Mouse (Mus musculus) myocyte (in vitro differentiated cells): ENCODE measurements around the gene Tekt2. TPM values are rescaled to one million over a fixed set of nuclear protein-coding genes. Genes with fewer than 3 reads are reported as not detected.
A peak's percentile ranks its signal among the peaks of the same experiment; 100 is the strongest.

ENCODE experiments used
- H3K27me3 ChIP-seq: one replicate; pipeline ENCODE4 v1.6.1; 2011; ENCODE audit not compliant: control insufficient read depth, insufficient read depth, insufficient read length
- H3K36me3 ChIP-seq: one replicate; pipeline ENCODE4 v1.6.1; 2011; ENCODE audit not compliant: control insufficient read depth, insufficient read depth
- H3K4me2 ChIP-seq: one replicate; pipeline ENCODE4 v1.6.1; 2011; ENCODE audit warnings: low read depth, control low read depth
- H3K4me3 ChIP-seq: one replicate; pipeline ENCODE4 v1.5.1; 2011; ENCODE audit warnings: mild to moderate bottlenecking, control low read depth, moderate library complexity
- H3K79me2 ChIP-seq: one replicate; pipeline ENCODE4 v1.6.1; 2011; ENCODE audit not compliant: control insufficient read depth, insufficient read depth
- H3ac ChIP-seq: one replicate; pipeline ENCODE4 v1.6.1; 2011; ENCODE audit not compliant: control insufficient read depth, insufficient read length
- CEBPB ChIP-seq: IDR thresholded peaks from 2 replicates; pipeline ENCODE4 v1.6.1; 2011; ENCODE audit warnings: mild to moderate bottlenecking, moderate library complexity; ENCODE audit not compliant: poor library complexity, insufficient read depth, severe bottlenecking
- E2F4 ChIP-seq: IDR thresholded peaks from one replicate; pipeline ENCODE4 v1.6.1; 2011; ENCODE audit warnings: mild to moderate bottlenecking, control low read depth, moderate library complexity; ENCODE audit not compliant: insufficient read depth
- MAX ChIP-seq: IDR thresholded peaks from one replicate; pipeline ENCODE4 v1.6.1; 2011; ENCODE audit warnings: low read depth, mild to moderate bottlenecking, control low read depth
- MYOD1 ChIP-seq, 3 experiments: IDR thresholded peaks; one replicate each; pipeline ENCODE4 v1.6.1; 2011; ENCODE audit warnings: control low read depth in 2 of 3, low read depth in 2 of 3, mild to moderate bottlenecking in 2 of 3, moderate library complexity in 1 of 3; ENCODE audit not compliant: insufficient read length in 2 of 3, control insufficient read depth in 1 of 3
- MYOG ChIP-seq, 3 experiments: IDR thresholded peaks; one replicate each; pipeline ENCODE4 v1.6.1; 2011; ENCODE audit warnings: control low read depth in 2 of 3, low read depth in 2 of 3, mild to moderate bottlenecking in 2 of 3; ENCODE audit not compliant: insufficient read length in 2 of 3, control insufficient read depth in 1 of 3, insufficient read depth in 1 of 3
- POLR2A ChIP-seq: IDR thresholded peaks from one replicate; pipeline ENCODE4 v1.6.1; 2011; ENCODE audit warnings: low read depth, mild to moderate bottlenecking, control low read depth, moderate library complexity; ENCODE audit not compliant: insufficient read length
- POLR2AphosphoS2 ChIP-seq: IDR thresholded peaks from one replicate; pipeline ENCODE4 v1.6.1; 2011; ENCODE audit warnings: low read depth, control low read depth; ENCODE audit not compliant: insufficient read length
- REST ChIP-seq: IDR thresholded peaks from one replicate; pipeline ENCODE4 v1.6.1; 2011; ENCODE audit warnings: mild to moderate bottlenecking, control low read depth, moderate library complexity; ENCODE audit not compliant: insufficient read depth, insufficient read length
- SRF ChIP-seq: IDR thresholded peaks from one replicate; pipeline ENCODE4 v1.6.1; 2011; ENCODE audit warnings: low read depth; ENCODE audit not compliant: control insufficient read depth, insufficient read length
- TCF12 ChIP-seq: IDR thresholded peaks from one replicate; pipeline ENCODE4 v1.6.1; 2011; ENCODE audit warnings: mild to moderate bottlenecking, control low read depth; ENCODE audit not compliant: poor library complexity, insufficient read depth, severe bottlenecking
- TCF3 ChIP-seq: IDR thresholded peaks from one replicate; pipeline ENCODE4 v1.6.1; 2011; ENCODE audit warnings: low read depth, control low read depth; ENCODE audit not compliant: insufficient read length
- USF1 ChIP-seq: IDR thresholded peaks from one replicate; pipeline ENCODE4 v1.6.1; 2011; ENCODE audit warnings: low read depth, mild to moderate bottlenecking, control low read depth, moderate library complexity
- polyA plus RNA-seq: library from polyadenylated mRNA; unstranded; fragments of >200 nt; fragmentation: generic; extraction: Trizol; gene quantifications from one replicate; pipeline ENCODE4 v1.2.1, GENCODE M21; 2012; ENCODE audit warnings: missing spikeins

The Tekt2 gene
- polyA plus RNA-seq, 1 experiment: 0.49 TPM

DNA sequence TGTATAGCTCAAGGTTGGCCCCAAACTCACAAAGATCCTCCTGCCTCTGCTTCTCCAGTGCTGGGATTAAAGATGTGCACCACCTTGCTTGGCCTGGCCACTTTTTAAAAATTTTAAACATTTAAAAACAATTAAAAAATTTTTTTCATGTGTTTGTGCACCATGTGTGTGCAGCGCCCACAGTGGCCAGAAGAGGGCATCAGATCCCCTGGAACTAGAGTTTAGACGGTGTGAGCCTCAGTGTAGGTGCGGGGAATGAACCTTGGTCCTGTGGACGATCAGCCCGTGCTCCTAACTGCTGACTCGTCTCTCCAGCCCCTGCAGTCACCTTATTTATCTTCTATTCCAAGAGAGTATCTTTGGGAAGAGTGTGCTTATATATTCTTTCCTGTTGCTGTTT, 19.4 kb downstream of the Tekt2 start:
- Histone ChIP-seq H3K79me2 (no peaks in the 10 kb centered on the region), H3K27me3 (no peaks in the 10 kb centered on the region), H3ac (no peak overlapping the region), H3K36me3 (no peaks in the 10 kb centered on the region), H3K4me3 (no peak overlapping the region), H3K4me2 (no peak overlapping the region)
- TF ChIP-seq POLR2AphosphoS2 (no peak), TCF3 (no peak), CEBPB (no peak), MYOG (IDR thresholded peaks at IDR 0.05; ENCODE audit: control insufficient read depth in 1 of 3, insufficient read depth in 1 of 3, insufficient read length in 2 of 3, low read depth in 2 of 3) (no peak), POLR2A (no peak), SRF (no peak), TCF12 (no peak), E2F4 (no peak), MYOD1 (IDR thresholded peaks at IDR 0.05; ENCODE audit: control insufficient read depth in 1 of 3, insufficient read length in 2 of 3, low read depth in 2 of 3) (no peak), REST (no peak), USF1 (no peak)

DNA sequence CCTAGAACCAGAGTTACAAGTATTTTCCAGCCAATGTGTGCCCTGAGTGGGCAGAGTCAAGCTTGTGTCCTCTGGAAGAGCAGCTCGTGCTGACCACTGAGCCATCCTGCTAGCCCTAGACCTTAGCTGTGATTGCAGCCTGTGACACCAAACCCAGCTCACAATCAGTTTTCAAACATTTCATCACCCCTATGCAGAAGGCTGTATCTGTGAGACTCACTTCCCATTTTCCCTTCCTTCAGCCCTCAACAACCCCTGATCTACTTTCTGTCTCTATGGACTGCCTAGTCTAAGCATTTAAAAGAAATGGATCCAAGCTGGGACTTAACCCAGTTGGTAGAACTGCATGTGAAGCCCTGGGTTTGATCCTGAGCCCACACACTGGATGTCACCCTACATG, 20.1 kb downstream of the Tekt2 start:
- H3K4me3 ChIP-seq: no peak overlapping the region
- H3K27me3 ChIP-seq: no peaks in the 10 kb centered on the region
- H3ac ChIP-seq: no peak overlapping the region
- H3K79me2 ChIP-seq: no peaks in the 10 kb centered on the region
- no peaks in the 10 kb centered on the region for H3K36me3 ChIP-seq
- TF ChIP-seq MYOG (IDR thresholded peaks at IDR 0.05; ENCODE audit: control insufficient read depth in 1 of 3, insufficient read depth in 1 of 3, insufficient read length in 2 of 3, low read depth in 2 of 3) (no peak), USF1 (no peak), REST (no peak), TCF3 (no peak), E2F4 (no peak), SRF (no peak), CEBPB (no peak), POLR2A (no peak)
- H3K4me2 ChIP-seq: no peak overlapping the region

GRCm38 (mm10) chr4:126303877-126304276, 21.6 kb downstream of the Tekt2 start:
- Histone ChIP-seq H3K79me2 (no peaks in the 10 kb centered on the region), H3K4me3 (no peak overlapping the region), H3ac (no peak overlapping the region), H3K4me2 (no peak overlapping the region), H3K27me3 (no peaks in the 10 kb centered on the region), H3K36me3 (no peaks in the 10 kb centered on the region)
- TF ChIP-seq TCF12: no peak
- TF ChIP-seq MYOD1 (IDR thresholded peaks at IDR 0.05; ENCODE audit: control insufficient read depth in 1 of 3, insufficient read length in 2 of 3, low read depth in 2 of 3): no peak
- TF ChIP-seq CEBPB: no peak

- no peaks in the 10 kb centered on the region for H3K27me3 ChIP-seq
- no peak overlapping the region for H3ac ChIP-seq
- no peak overlapping the region for H3K4me3 ChIP-seq
- no peaks in the 10 kb centered on the region for H3K79me2 ChIP-seq
- peak overlapping the region; percentile 78 for H3K4me2 ChIP-seq
- TF ChIP-seq MYOG (IDR thresholded peaks at IDR 0.05; ENCODE audit: control insufficient read depth in 1 of 3, insufficient read depth in 1 of 3, insufficient read length in 2 of 3, low read depth in 2 of 3) (no peak), CEBPB (no peak), REST (no peak), POLR2AphosphoS2 (no peak), MAX (no peak), MYOD1 (IDR thresholded peaks at IDR 0.05; ENCODE audit: control insufficient read depth in 1 of 3, insufficient read length in 2 of 3, low read depth in 2 of 3) (no peak), USF1 (no peak)
- H3K36me3 ChIP-seq: no peaks in the 10 kb centered on the region
Observed at GRCm38 (mm10) chr4:126301584-126302309, 23.7 kb downstream of the Tekt2 start.

DNA sequence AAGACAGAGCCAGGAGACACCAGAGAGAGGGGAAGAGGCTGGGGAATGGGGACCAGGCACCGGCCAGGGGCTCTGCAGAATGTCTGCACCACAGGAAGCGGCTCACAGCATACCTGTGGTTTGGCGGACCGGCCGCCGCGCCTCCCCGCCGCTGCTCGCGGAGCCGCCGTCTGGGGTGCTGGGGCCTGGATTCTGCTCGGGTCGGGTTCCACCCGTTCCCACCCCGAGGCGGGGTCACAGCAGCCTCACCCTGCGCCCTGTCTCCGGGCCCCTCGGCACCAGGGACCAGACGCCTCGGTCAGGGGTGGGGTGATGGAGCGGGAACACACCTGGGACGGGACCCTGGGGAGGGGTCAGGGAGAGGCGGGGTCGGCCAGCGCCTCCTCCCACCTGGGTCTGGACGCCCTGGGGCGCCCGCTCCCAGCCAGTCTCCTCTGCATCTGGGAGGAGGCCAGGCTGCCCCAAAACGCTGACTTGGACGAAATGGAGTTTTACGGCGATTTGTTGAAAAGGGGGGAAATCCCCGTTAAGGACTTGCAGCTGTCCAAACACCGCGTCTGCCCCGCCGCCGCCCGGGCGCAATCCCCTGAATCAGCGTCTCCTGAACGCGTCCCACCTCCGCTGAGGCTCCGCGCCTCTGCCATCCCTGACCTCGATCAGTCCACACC, 24.4 kb downstream of the Tekt2 start:
- TF ChIP-seq SRF: no peak
- peak; percentile 4 for TF ChIP-seq TCF3
- TF ChIP-seq MYOD1 (IDR thresholded peaks at IDR 0.05; ENCODE audit: control insufficient read depth in 1 of 3, insufficient read length in 2 of 3, low read depth in 2 of 3): peak in 2 of 3 experiments; percentile 62 to 75
- TF ChIP-seq MYOG (IDR thresholded peaks at IDR 0.05; ENCODE audit: control insufficient read depth in 1 of 3, insufficient read depth in 1 of 3, insufficient read length in 2 of 3, low read depth in 2 of 3): peak in 2 of 3 experiments; percentile 36 to 62
- Histone ChIP-seq H3K79me2 (no peaks in the 10 kb centered on the region), H3K4me3 (no peak overlapping the region), H3K4me2 (peak overlapping the region; percentile 78), H3K36me3 (no peaks in the 10 kb centered on the region), H3ac (no peak overlapping the region), H3K27me3 (no peaks in the 10 kb centered on the region)
